Mouse (Mus musculus): ENCODE results near the gene Gna13. TPM values are rescaled to one million over a fixed set of nuclear protein-coding genes. Genes with fewer than 3 reads are reported as not detected.

Gna13 gene
- polyA plus RNA-seq, 1 experiment: not detected

DNA sequence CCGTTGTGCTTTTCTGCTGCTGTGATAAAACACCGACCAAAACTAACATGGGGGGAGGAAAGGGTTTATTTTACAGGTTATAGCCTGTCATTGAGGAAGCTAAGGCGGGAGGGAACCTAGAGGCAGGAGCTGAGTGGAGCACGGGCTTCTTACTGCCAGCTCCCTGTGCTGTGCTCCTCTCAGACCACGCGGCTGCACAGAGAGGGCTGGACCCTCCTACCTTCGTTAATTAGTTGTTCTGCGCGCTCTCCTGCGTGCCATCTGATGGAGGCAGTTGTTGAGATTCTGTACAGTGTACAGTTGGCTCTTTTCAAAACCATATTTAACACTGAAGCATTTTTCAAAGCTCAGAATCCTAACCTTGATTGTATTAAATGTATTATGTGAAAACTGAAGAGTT is 14.8 kb downstream of the Gna13 start:
- WGBS: 26% methylated on average over 10 of the region's 10 CpGs
- H3K4me1 ChIP-seq (ENCODE audit: control insufficient read depth, insufficient read depth, low read length): peaks cover 14% of the 10 kb centered on the region; the same call in 1 of the 2 replicates
- H3K27ac ChIP-seq (ENCODE audit: insufficient read depth, low read depth, low read length): no peak overlapping the region
- TF ChIP-seq CTCF (IDR thresholded peaks at IDR 0.05; ENCODE audit: insufficient read depth, low read depth, low read length) (no peak), POLR2A (IDR thresholded peaks at IDR 0.05; ENCODE audit: insufficient read depth, low read depth, low read length) (no peak)
- H3K4me3 ChIP-seq (ENCODE audit: insufficient read depth, low read depth, low read length): no peak overlapping the region

- WGBS: 51% methylated on average over 7 of the region's 7 CpGs
- TF ChIP-seq POLR2A (IDR thresholded peaks at IDR 0.05; ENCODE audit: insufficient read depth, low read depth, low read length): no peak
- no peak for TF ChIP-seq CTCF (IDR thresholded peaks at IDR 0.05; ENCODE audit: insufficient read depth, low read depth, low read length)
- H3K4me3 ChIP-seq (ENCODE audit: insufficient read depth, low read depth, low read length): no peak overlapping the region
- no peak overlapping the region for H3K27ac ChIP-seq (ENCODE audit: insufficient read depth, low read depth, low read length)
- peaks cover 14% of the 10 kb centered on the region; the same call in 1 of the 2 replicates for H3K4me1 ChIP-seq (ENCODE audit: control insufficient read depth, insufficient read depth, low read length)
These were observed 15.4 kb downstream of the Gna13 start for GRCm38 (mm10) chr11:109378051-109378450.

GRCm38 (mm10) chr11:109380662-109381061 is 18.0 kb downstream of the Gna13 start:
- Histone ChIP-seq H3K4me1 (ENCODE audit: control insufficient read depth, insufficient read depth, low read length) (peaks cover 20% of the 10 kb centered on the region), H3K27ac (ENCODE audit: insufficient read depth, low read depth, low read length) (no peak overlapping the region), H3K4me3 (ENCODE audit: insufficient read depth, low read depth, low read length) (no peak overlapping the region)
- TF ChIP-seq CTCF (IDR thresholded peaks at IDR 0.05; ENCODE audit: insufficient read depth, low read depth, low read length) (no peak), POLR2A (IDR thresholded peaks at IDR 0.05; ENCODE audit: insufficient read depth, low read depth, low read length) (no peak)
- WGBS: 77% methylated on average over 5 of the region's 5 CpGs

GRCm38 (mm10) chr11:109385296-109385695 is 22.7 kb downstream of the Gna13 start:
- WGBS: 76% methylated on average over 8 of the region's 8 CpGs
- TF ChIP-seq CTCF (IDR thresholded peaks at IDR 0.05; ENCODE audit: insufficient read depth, low read depth, low read length) (no peak), POLR2A (IDR thresholded peaks at IDR 0.05; ENCODE audit: insufficient read depth, low read depth, low read length) (no peak)
- Histone ChIP-seq H3K27ac (ENCODE audit: insufficient read depth, low read depth, low read length) (no peak overlapping the region), H3K4me1 (ENCODE audit: control insufficient read depth, insufficient read depth, low read length) (peaks cover 10% of the 10 kb centered on the region), H3K4me3 (ENCODE audit: insufficient read depth, low read depth, low read length) (no peak overlapping the region)

GRCm38 (mm10) chr11:109389046-109389445 is 26.4 kb downstream of the Gna13 start:
- H3K4me1 ChIP-seq (ENCODE audit: control insufficient read depth, insufficient read depth, low read length): peaks cover 5% of the 10 kb centered on the region
- H3K4me3 ChIP-seq (ENCODE audit: insufficient read depth, low read depth, low read length): no peak overlapping the region
- TF ChIP-seq POLR2A (IDR thresholded peaks at IDR 0.05; ENCODE audit: insufficient read depth, low read depth, low read length) (no peak), CTCF (IDR thresholded peaks at IDR 0.05; ENCODE audit: insufficient read depth, low read depth, low read length) (no peak)
- no peak overlapping the region for H3K27ac ChIP-seq (ENCODE audit: insufficient read depth, low read depth, low read length)
- WGBS: 83% methylated on average over 5 of the region's 5 CpGs

- TF ChIP-seq CTCF (IDR thresholded peaks at IDR 0.05; ENCODE audit: insufficient read depth, low read depth, low read length) (no peak), POLR2A (IDR thresholded peaks at IDR 0.05; ENCODE audit: insufficient read depth, low read depth, low read length) (no peak)
- H3K4me3 ChIP-seq (ENCODE audit: insufficient read depth, low read depth, low read length): no peak overlapping the region
- WGBS: 76% methylated on average over 7 of the region's 7 CpGs
These were observed 28.6 kb downstream of the Gna13 start for GRCm38 (mm10) chr11:109391200-109391599.

GRCm38 (mm10) chr11:109391760-109392159 is 29.1 kb downstream of the Gna13 start:
- TF ChIP-seq CTCF (IDR thresholded peaks at IDR 0.05; ENCODE audit: insufficient read depth, low read depth, low read length) (no peak), POLR2A (IDR thresholded peaks at IDR 0.05; ENCODE audit: insufficient read depth, low read depth, low read length) (no peak)
- H3K4me1 ChIP-seq (ENCODE audit: control insufficient read depth, insufficient read depth, low read length): 0 out of 2 replicates have a peak, but pooled peaks cover 2% of the 10 kb centered on the region
- no peak overlapping the region for H3K4me3 ChIP-seq (ENCODE audit: insufficient read depth, low read depth, low read length)
- WGBS: 65% methylated on average over 7 of the region's 7 CpGs
- H3K27ac ChIP-seq (ENCODE audit: insufficient read depth, low read depth, low read length): no peak overlapping the region

More at GRCm38 (mm10) chr11:109391200-109391599, 28.6 kb downstream of the Gna13 start:
- no peak overlapping the region for H3K27ac ChIP-seq (ENCODE audit: insufficient read depth, low read depth, low read length)
- H3K4me1 ChIP-seq (ENCODE audit: control insufficient read depth, insufficient read depth, low read length): 0 out of 2 replicates have a peak, but pooled peaks cover 2% of the 10 kb centered on the region

DNA sequence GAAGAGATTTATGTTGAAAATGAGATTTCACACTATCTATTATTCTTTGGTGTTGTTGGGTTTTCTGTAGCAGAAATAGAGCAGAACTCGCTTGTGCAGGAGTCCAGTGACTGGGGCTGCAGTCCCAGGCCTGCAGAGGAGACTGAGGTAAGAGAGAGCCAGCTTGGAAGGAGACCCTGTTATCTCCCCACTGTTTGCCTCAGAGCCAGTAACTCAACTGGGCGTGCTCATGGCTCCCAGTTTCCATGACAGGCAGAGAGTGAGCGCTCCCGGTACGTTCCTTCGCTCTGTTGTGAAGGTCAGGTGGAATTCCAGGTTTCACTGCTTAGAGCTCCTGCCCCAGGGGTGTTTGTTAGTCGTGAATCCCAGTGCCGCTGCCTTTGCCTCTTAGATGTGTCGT is 30.0 kb downstream of the Gna13 start:
- 89% methylated on average over 9 of the region's 9 CpGs for WGBS
- H3K4me1 ChIP-seq (ENCODE audit: control insufficient read depth, insufficient read depth, low read length): 0 out of 2 replicates have a peak, but pooled peaks cover 2% of the 10 kb centered on the region
- TF ChIP-seq CTCF (IDR thresholded peaks at IDR 0.05; ENCODE audit: insufficient read depth, low read depth, low read length): no peak
- H3K27ac ChIP-seq (ENCODE audit: insufficient read depth, low read depth, low read length): no peak overlapping the region
- H3K4me3 ChIP-seq (ENCODE audit: insufficient read depth, low read depth, low read length): no peak overlapping the region

GRCm38 (mm10) chr11:109394758-109395157 is 32.1 kb downstream of the Gna13 start:
- no peak overlapping the region for H3K27ac ChIP-seq (ENCODE audit: insufficient read depth, low read depth, low read length)
- TF ChIP-seq CTCF (IDR thresholded peaks at IDR 0.05; ENCODE audit: insufficient read depth, low read depth, low read length) (no peak), POLR2A (IDR thresholded peaks at IDR 0.05; ENCODE audit: insufficient read depth, low read depth, low read length) (no peak)
- H3K4me3 ChIP-seq (ENCODE audit: insufficient read depth, low read depth, low read length): no peak overlapping the region
- 0 out of 2 replicates have a peak, but pooled peaks cover 2% of the 10 kb centered on the region for H3K4me1 ChIP-seq (ENCODE audit: control insufficient read depth, insufficient read depth, low read length)
- 86% methylated on average over 9 of the region's 9 CpGs for WGBS

DNA sequence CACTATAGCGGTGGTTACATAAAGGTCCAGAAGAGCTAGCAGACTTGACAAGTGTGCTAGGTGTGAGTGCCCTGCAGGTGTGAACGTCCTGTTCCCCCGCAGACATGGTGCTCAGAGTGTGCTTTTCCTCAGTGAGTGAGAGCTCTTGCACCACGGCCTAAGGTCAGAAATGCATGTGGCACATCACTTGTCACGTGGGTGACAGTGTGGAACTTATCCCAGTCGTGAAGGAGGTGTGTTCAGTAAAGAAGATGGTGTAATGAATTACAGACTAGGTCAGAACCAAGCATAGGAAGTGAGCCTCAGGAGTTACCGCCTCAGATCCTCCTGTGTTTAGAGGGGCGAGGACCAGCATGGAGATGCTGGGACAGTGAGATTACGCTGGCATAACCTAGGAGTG is 32.7 kb downstream of the Gna13 start:
- 92% methylated on average over 9 of the region's 9 CpGs for WGBS
- Histone ChIP-seq H3K4me1 (ENCODE audit: control insufficient read depth, insufficient read depth, low read length) (0 out of 2 replicates have a peak, but pooled peaks cover 2% of the 10 kb centered on the region), H3K4me3 (ENCODE audit: insufficient read depth, low read depth, low read length) (no peak overlapping the region), H3K27ac (ENCODE audit: insufficient read depth, low read depth, low read length) (no peak overlapping the region)
- TF ChIP-seq POLR2A (IDR thresholded peaks at IDR 0.05; ENCODE audit: insufficient read depth, low read depth, low read length): no peak
- no peak for TF ChIP-seq CTCF (IDR thresholded peaks at IDR 0.05; ENCODE audit: insufficient read depth, low read depth, low read length)
